Comparison of ENCODE assay signal across 16 mouse cellular contexts in the genomic region with DNA sequence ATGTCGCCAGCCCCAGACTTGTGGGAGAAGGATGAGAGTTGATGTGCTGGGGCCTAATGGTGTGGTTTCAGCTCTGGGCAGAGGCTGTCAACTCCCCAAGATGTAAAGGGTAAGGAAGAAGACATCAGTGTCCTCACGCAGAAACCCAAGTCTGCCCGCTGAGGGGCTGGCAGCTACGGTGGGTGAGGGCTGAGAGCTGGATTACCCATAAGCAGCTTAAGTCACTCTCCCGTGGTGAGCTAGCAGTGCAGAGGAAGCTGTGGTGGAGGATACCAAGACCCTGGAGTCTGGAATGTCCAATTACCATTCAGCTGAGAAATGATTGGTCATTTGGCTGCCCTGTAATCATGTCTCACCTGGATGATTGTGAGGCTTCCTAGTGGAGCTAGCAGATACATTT.
A peak's percentile ranks its signal among the peaks of the same experiment; 100 is the strongest.
DNase-seq lines count a peak whose midpoint lies in the region.
"Had no signal": no experiment of that assay in that cellular context is flagged by ENCODE, and none has a peak within 500 bp of the region (broad histone marks: within the 10 kb centered on the region; RNA-seq: fewer than 3 reads in every experiment).

No protein-coding gene starts in this region.

- H3K9me3 ChIP-seq in midbrain, embryonic 10.5 days (replicated peaks): no peaks in the 10 kb centered on the region
- H3K9me3 ChIP-seq: embryonic facial prominence, embryonic 12.5 days; heart, embryonic 12.5 days; intestine, embryonic 15.5 days; limb, embryonic 12.5 days; megakaryocyte, embryonic 14.5 days had no signal

- peak; percentile 45 for DNase-seq in cerebellum, adult 11-12 months
- no peak for DNase-seq in cerebellum, adult 11 months
- DNase-seq in cerebellum, adult 9-10 months: peak; percentile 52
- DNase-seq in midbrain, embryonic 10.5 days (ENCODE audit: low spot score): no peak
- DNase-seq in retina, embryonic 14.5 days (ENCODE audit: low spot score): peak; percentile 44
- no peak for DNase-seq in left cerebral cortex, postnatal 36 days (ENCODE audit: low spot score in 2 of 2)
- no peak for DNase-seq in thymus, postnatal 14 days
- no peak for DNase-seq in urinary bladder, adult 18-20 months (ENCODE audit: low spot score in 2 of 2)
- DNase-seq: right cerebral cortex, adult 18-20 months had no signal

- peaks cover 20% of the 10 kb centered on the region for H3K4me1 ChIP-seq in midbrain, embryonic 10.5 days
- H3K4me1 ChIP-seq: embryonic facial prominence, embryonic 12.5 days; megakaryocyte, embryonic 14.5 days had no signal

- H3K27me3 ChIP-seq in midbrain, embryonic 10.5 days (ENCODE audit: low read depth, poor library complexity, severe bottlenecking): no peaks in the 10 kb centered on the region; the same call in none of the 2 replicates
- H3K27me3 ChIP-seq: embryonic facial prominence, embryonic 12.5 days; heart, embryonic 12.5 days; intestine, embryonic 15.5 days; limb, embryonic 12.5 days had no signal

- WGBS in midbrain, embryonic 10.5 days: 21% methylated on average over 5 of the region's 5 CpGs

- H3K36me3 ChIP-seq in midbrain, embryonic 10.5 days: no peaks in the 10 kb centered on the region
- H3K36me3 ChIP-seq: embryonic facial prominence, embryonic 12.5 days; heart, embryonic 12.5 days; intestine, embryonic 15.5 days; limb, embryonic 12.5 days had no signal

- intact Hi-C loops in left cerebral cortex, postnatal 36 days (cut with DNase I): no loop called here

- no peak overlapping the region for H3K4me3 ChIP-seq in midbrain, embryonic 10.5 days
- H3K4me3 ChIP-seq: embryonic facial prominence, embryonic 12.5 days; heart, embryonic 12.5 days; intestine, embryonic 15.5 days; left cerebral cortex, adult 2 months; limb, embryonic 12.5 days; megakaryocyte, embryonic 14.5 days had no signal

- 0 out of 2 replicates have a peak overlapping the region, but pooled peaks have one; percentile 28 for H3K27ac ChIP-seq in midbrain, embryonic 10.5 days (replicated peaks)
- H3K27ac ChIP-seq: embryonic facial prominence, embryonic 12.5 days; intestine, embryonic 15.5 days; left cerebral cortex, adult 2 months; limb, embryonic 12.5 days; liver, embryonic 14.5 days had no signal

Comparison
In these comparisons a context has a peak if more than half of its experiments do, and no peak if none do; other contexts are left out.
1. DNase-seq: peak in cerebellum, adult 11-12 months (single experiment), cerebellum, adult 9-10 months (single experiment) and retina, embryonic 14.5 days (single experiment); none in cerebellum, adult 11 months (single experiment), midbrain, embryonic 10.5 days (single experiment), left cerebral cortex, postnatal 36 days (0 of 2), thymus, postnatal 14 days (single experiment) and urinary bladder, adult 18-20 months (0 of 2).